ENCODE assay signal across 10 mouse cellular contexts in the genomic region with DNA sequence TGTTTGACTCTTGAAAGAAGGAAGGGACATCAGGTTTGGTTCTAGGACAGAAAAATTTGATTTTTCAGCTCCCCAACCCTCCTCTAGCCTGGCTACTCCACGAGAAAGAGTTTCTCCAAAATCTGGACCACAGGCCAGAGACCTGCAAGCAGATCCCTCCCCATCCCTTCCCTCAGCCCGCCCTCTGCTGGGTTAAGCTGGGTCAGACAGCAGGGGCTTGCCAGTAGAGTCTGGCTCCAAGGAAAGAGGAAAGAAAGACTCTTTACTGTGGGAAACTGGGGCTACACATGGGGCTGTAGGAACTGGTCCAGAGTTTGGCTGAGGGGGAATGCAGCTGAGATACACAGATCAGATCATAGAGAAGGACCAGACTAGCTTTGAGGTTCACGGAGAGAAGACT. TPM values are rescaled to one million over a fixed set of nuclear protein-coding genes. Genes with fewer than 3 reads are reported as not detected.
DNase-seq lines count a peak whose midpoint lies in the region; ATAC-seq and TF ChIP-seq lines count a peak whose summit lies in the region.
"Had no signal": no experiment of that assay in that cellular context is flagged by ENCODE, and none has a peak within 500 bp of the region (broad histone marks: within the 10 kb centered on the region; RNA-seq: fewer than 3 reads in every experiment).

No protein-coding gene starts in this region.

- H3K36me3 ChIP-seq in hindbrain, embryonic 10.5 days: no peaks in the 10 kb centered on the region
- H3K36me3 ChIP-seq in hindbrain, embryonic 13.5 days: no peaks in the 10 kb centered on the region
- no peaks in the 10 kb centered on the region for H3K36me3 ChIP-seq in neural tube, embryonic 11.5 days (ENCODE audit: control insufficient read depth, insufficient read depth, low read length)
- H3K36me3 ChIP-seq in neural tube, embryonic 15.5 days: no peaks in the 10 kb centered on the region
- H3K36me3 ChIP-seq in embryonic facial prominence, embryonic 14.5 days (ENCODE audit: control insufficient read depth, insufficient read depth, low read length): no peaks in the 10 kb centered on the region
- H3K36me3 ChIP-seq in stomach, postnatal 0 days (ENCODE audit: control insufficient read depth, insufficient read depth, low read length): no peaks in the 10 kb centered on the region
- H3K36me3 ChIP-seq: embryonic facial prominence, embryonic 12.5 days had no signal

- H3K4me2 ChIP-seq in hindbrain, embryonic 13.5 days: no peak overlapping the region
- no peak overlapping the region for H3K4me2 ChIP-seq in neural tube, embryonic 11.5 days (ENCODE audit: low read depth)
- H3K4me2 ChIP-seq in neural tube, embryonic 15.5 days: no peak overlapping the region
- H3K4me2 ChIP-seq in embryonic facial prominence, embryonic 14.5 days (ENCODE audit: low read depth, low read length): no peak overlapping the region
- H3K4me2 ChIP-seq in stomach, postnatal 0 days (replicated peaks; ENCODE audit: low read depth): no peak overlapping the region
- H3K4me2 ChIP-seq: embryonic facial prominence, embryonic 12.5 days had no signal

- no peak for ATAC-seq in hindbrain, embryonic 13.5 days (ENCODE audit: low FRiP score)
- ATAC-seq in neural tube, embryonic 11.5 days (ENCODE audit: insufficient read depth, low FRiP score, low TSS enrichment): no peak
- no peak for ATAC-seq in neural tube, embryonic 15.5 days (ENCODE audit: low FRiP score)
- ATAC-seq in embryonic facial prominence, embryonic 14.5 days (ENCODE audit: low read depth): no peak
- ATAC-seq in stomach, postnatal 0 days (ENCODE audit: low FRiP score, low TSS enrichment): no peak

- intact Hi-C loops in left cerebral cortex, postnatal 25 days (cut with DNase I): no loop called here

- no peak overlapping the region for H3K4me3 ChIP-seq in hindbrain, embryonic 10.5 days
- H3K4me3 ChIP-seq in hindbrain, embryonic 13.5 days: no peak overlapping the region
- H3K4me3 ChIP-seq in neural tube, embryonic 11.5 days (ENCODE audit: low read depth, low read length): no peak overlapping the region
- H3K4me3 ChIP-seq in neural tube, embryonic 15.5 days (replicated peaks): no peak overlapping the region
- H3K4me3 ChIP-seq in embryonic facial prominence, embryonic 14.5 days (ENCODE audit: low read depth, low read length): no peak overlapping the region
- H3K4me3 ChIP-seq in stomach, postnatal 0 days (ENCODE audit: low read depth, low read length): no peak overlapping the region
- H3K4me3 ChIP-seq: embryonic facial prominence, embryonic 12.5 days; myocyte had no signal

- TF ChIP-seq EP300 in stomach, postnatal 0 days (optimal IDR thresholded peaks at IDR 0.05): no peak

- no peak overlapping the region for H3K9ac ChIP-seq in hindbrain, embryonic 13.5 days
- H3K9ac ChIP-seq in neural tube, embryonic 11.5 days (ENCODE audit: low read length): no peak overlapping the region
- H3K9ac ChIP-seq in neural tube, embryonic 15.5 days (replicated peaks): no peak overlapping the region
- H3K9ac ChIP-seq in embryonic facial prominence, embryonic 14.5 days (ENCODE audit: low read depth, low read length): no peak overlapping the region
- no peak overlapping the region for H3K9ac ChIP-seq in stomach, postnatal 0 days (ENCODE audit: low read length)
- H3K9ac ChIP-seq: embryonic facial prominence, embryonic 12.5 days had no signal

- WGBS in hindbrain, embryonic 10.5 days: 15% methylated on average over 3 of the region's 3 CpGs
- WGBS in hindbrain, embryonic 13.5 days: 19% methylated on average over 3 of the region's 3 CpGs
- WGBS in neural tube, embryonic 11.5 days: 17% methylated on average over 3 of the region's 3 CpGs
- 23% methylated on average over 3 of the region's 3 CpGs for WGBS in neural tube, embryonic 15.5 days
- 13% methylated on average over 3 of the region's 3 CpGs for WGBS in embryonic facial prominence, embryonic 14.5 days
- 20% methylated on average over 3 of the region's 3 CpGs for WGBS in stomach, postnatal 0 days

- DNase-seq in hindbrain, embryonic 10.5 days (ENCODE audit: low spot score): peak; percentile 49
- peak; percentile 43 for DNase-seq in neural tube, embryonic 11.5 days (ENCODE audit: low spot score)
- peak; percentile 56 for DNase-seq in embryonic facial prominence, embryonic 14.5 days (ENCODE audit: low spot score)
- peak; percentile 45 for DNase-seq in stomach, postnatal 0 days (ENCODE audit: low spot score)
- no peak for DNase-seq in adrenal gland, adult (ENCODE audit: inconsistent age in 2 of 2, low spot score in 1 of 2)
- DNase-seq in left cerebral cortex, postnatal 25 days (ENCODE audit: low spot score in 2 of 2): no peak

- H3K27me3 ChIP-seq in hindbrain, embryonic 10.5 days (ENCODE audit: insufficient read depth, poor library complexity, severe bottlenecking): peaks cover 11% of the 10 kb centered on the region; the same call in 1 of the 2 replicates
- no peaks in the 10 kb centered on the region for H3K27me3 ChIP-seq in hindbrain, embryonic 13.5 days
- no peaks in the 10 kb centered on the region for H3K27me3 ChIP-seq in neural tube, embryonic 11.5 days (ENCODE audit: control insufficient read depth, insufficient read depth, low read length)
- H3K27me3 ChIP-seq in neural tube, embryonic 15.5 days (replicated peaks): no peaks in the 10 kb centered on the region
- H3K27me3 ChIP-seq in embryonic facial prominence, embryonic 14.5 days (replicated peaks; ENCODE audit: control insufficient read depth, insufficient read depth, low read length): no peaks in the 10 kb centered on the region
- no peaks in the 10 kb centered on the region for H3K27me3 ChIP-seq in stomach, postnatal 0 days (ENCODE audit: control insufficient read depth, insufficient read depth, low read length)
- H3K27me3 ChIP-seq: embryonic facial prominence, embryonic 12.5 days had no signal

- H3K4me1 ChIP-seq in hindbrain, embryonic 10.5 days (replicated peaks): peaks cover 37% of the 10 kb centered on the region
- H3K4me1 ChIP-seq in hindbrain, embryonic 13.5 days (replicated peaks): peaks cover 12% of the 10 kb centered on the region
- peaks cover 6% of the 10 kb centered on the region; the same call in 1 of the 2 replicates for H3K4me1 ChIP-seq in neural tube, embryonic 11.5 days (ENCODE audit: control insufficient read depth, insufficient read depth, low read length)
- peaks cover 9% of the 10 kb centered on the region for H3K4me1 ChIP-seq in neural tube, embryonic 15.5 days
- H3K4me1 ChIP-seq in embryonic facial prominence, embryonic 14.5 days (ENCODE audit: control insufficient read depth, insufficient read depth, low read length): 0 out of 2 replicates have a peak, but pooled peaks cover 6% of the 10 kb centered on the region
- H3K4me1 ChIP-seq in stomach, postnatal 0 days (replicated peaks; ENCODE audit: control insufficient read depth, insufficient read depth): no peaks in the 10 kb centered on the region; the same call in 1 of the 2 replicates

- no peaks in the 10 kb centered on the region for H3K9me3 ChIP-seq in hindbrain, embryonic 10.5 days
- H3K9me3 ChIP-seq in hindbrain, embryonic 13.5 days: no peaks in the 10 kb centered on the region
- H3K9me3 ChIP-seq in neural tube, embryonic 11.5 days (ENCODE audit: control insufficient read depth, low read length): no peaks in the 10 kb centered on the region
- H3K9me3 ChIP-seq in neural tube, embryonic 15.5 days (replicated peaks): no peaks in the 10 kb centered on the region
- no peaks in the 10 kb centered on the region for H3K9me3 ChIP-seq in embryonic facial prominence, embryonic 14.5 days (ENCODE audit: control insufficient read depth, low read length)
- H3K9me3 ChIP-seq in stomach, postnatal 0 days (ENCODE audit: control insufficient read depth, low read length): no peaks in the 10 kb centered on the region
- H3K9me3 ChIP-seq: embryonic facial prominence, embryonic 12.5 days had no signal

- H3K27ac ChIP-seq in hindbrain, embryonic 10.5 days: no peak overlapping the region
- no peak overlapping the region for H3K27ac ChIP-seq in hindbrain, embryonic 13.5 days
- no peak overlapping the region for H3K27ac ChIP-seq in neural tube, embryonic 11.5 days (ENCODE audit: low read depth, low read length)
- H3K27ac ChIP-seq in neural tube, embryonic 15.5 days (replicated peaks): no peak overlapping the region
- no peak overlapping the region for H3K27ac ChIP-seq in embryonic facial prominence, embryonic 14.5 days (replicated peaks; ENCODE audit: low read depth, low read length)
- no peak overlapping the region for H3K27ac ChIP-seq in stomach, postnatal 0 days (replicated peaks)
- H3K27ac ChIP-seq: embryonic facial prominence, embryonic 12.5 days had no signal

- TF ChIP-seq CTCF in stomach, postnatal 0 days (IDR thresholded peaks at IDR 0.05; ENCODE audit: low read depth): peak; percentile 70

RNA-seq across cellular contexts. Expression of a gene that starts 3.7 kb away (rescaled TPM):
- polyA plus RNA-seq in hindbrain, embryonic 10.5 days (2016; fragmentation: Nextera tagmentation; extraction: Ambion mirVana): 46.2 and 48.3 TPM in 2 replicates
- 33.7 and 33.8 TPM in 2 replicates for polyA plus RNA-seq in hindbrain, embryonic 13.5 days (2015; fragmentation: Nextera tagmentation; extraction: Ambion mirVana)
- polyA plus RNA-seq in neural tube, embryonic 11.5 days (2014; fragmentation: Nextera tagmentation; extraction: Ambion mirVana): 30.3 and 35.2 TPM in 2 replicates
- 36.2 and 39.4 TPM in 2 replicates for polyA plus RNA-seq in neural tube, embryonic 15.5 days (2015; fragmentation: Nextera tagmentation; extraction: Ambion mirVana)
- 45.1 and 48.9 TPM in 2 replicates for polyA plus RNA-seq in embryonic facial prominence, embryonic 14.5 days (2014; fragmentation: Nextera tagmentation; extraction: Ambion mirVana)
- 23.4 and 27.1 TPM in 2 replicates for polyA plus RNA-seq in stomach, postnatal 0 days (2015; fragmentation: Nextera tagmentation; extraction: Ambion mirVana)
- 10 to 100 TPM; 23.4 to 24.5 TPM for total RNA-seq in left cerebral cortex, postnatal 25 days (2021)

RNA-seq across cellular contexts. Expression of a gene that starts 15.9 kb away (rescaled TPM):
- polyA plus RNA-seq in hindbrain, embryonic 10.5 days (2016; fragmentation: Nextera tagmentation; extraction: Ambion mirVana): 17.1 and 19.4 TPM in 2 replicates
- polyA plus RNA-seq in hindbrain, embryonic 13.5 days (2015; fragmentation: Nextera tagmentation; extraction: Ambion mirVana): 14.0 and 19.2 TPM in 2 replicates
- polyA plus RNA-seq in neural tube, embryonic 11.5 days (2014; fragmentation: Nextera tagmentation; extraction: Ambion mirVana): 12.7 and 14.3 TPM in 2 replicates
- polyA plus RNA-seq in neural tube, embryonic 15.5 days (2015; fragmentation: Nextera tagmentation; extraction: Ambion mirVana): 20.0 and 24.7 TPM in 2 replicates
- polyA plus RNA-seq in embryonic facial prominence, embryonic 14.5 days (2014; fragmentation: Nextera tagmentation; extraction: Ambion mirVana): 9.5 and 11.8 TPM in 2 replicates
- polyA plus RNA-seq in stomach, postnatal 0 days (2015; fragmentation: Nextera tagmentation; extraction: Ambion mirVana): 7.5 and 8.2 TPM in 2 replicates
- total RNA-seq in left cerebral cortex, postnatal 25 days (2021): 10 to 100 TPM in 1 of 2 experiments, 1 to 10 TPM in 1; 7.6 to 10.0 TPM

RNA-seq across cellular contexts. Expression of a gene that starts 22.6 kb away (rescaled TPM):
- 0.10 and 0.16 TPM in 2 replicates for polyA plus RNA-seq in hindbrain, embryonic 10.5 days (2016; fragmentation: Nextera tagmentation; extraction: Ambion mirVana)
- 0.84 and 0.89 TPM in 2 replicates for polyA plus RNA-seq in hindbrain, embryonic 13.5 days (2015; fragmentation: Nextera tagmentation; extraction: Ambion mirVana)
- 0.11 and 0.16 TPM in 2 replicates for polyA plus RNA-seq in neural tube, embryonic 11.5 days (2014; fragmentation: Nextera tagmentation; extraction: Ambion mirVana)
- polyA plus RNA-seq in neural tube, embryonic 15.5 days (2015; fragmentation: Nextera tagmentation; extraction: Ambion mirVana): 2.3 and 2.4 TPM in 2 replicates
- polyA plus RNA-seq in embryonic facial prominence, embryonic 14.5 days (2014; fragmentation: Nextera tagmentation; extraction: Ambion mirVana): 2.9 and 3.6 TPM in 2 replicates
- 5.5 and 6.2 TPM in 2 replicates for polyA plus RNA-seq in stomach, postnatal 0 days (2015; fragmentation: Nextera tagmentation; extraction: Ambion mirVana)
- 1 to 10 TPM; 6.8 to 7.0 TPM for total RNA-seq in left cerebral cortex, postnatal 25 days (2021)

RNA-seq across cellular contexts. Expression of a gene that starts 34.9 kb away (rescaled TPM):
- 44.4 and 45.3 TPM in 2 replicates for polyA plus RNA-seq in hindbrain, embryonic 10.5 days (2016; fragmentation: Nextera tagmentation; extraction: Ambion mirVana)
- 32.5 and 36.4 TPM in 2 replicates for polyA plus RNA-seq in hindbrain, embryonic 13.5 days (2015; fragmentation: Nextera tagmentation; extraction: Ambion mirVana)
- polyA plus RNA-seq in neural tube, embryonic 11.5 days (2014; fragmentation: Nextera tagmentation; extraction: Ambion mirVana): 38.4 and 43.7 TPM in 2 replicates
- polyA plus RNA-seq in neural tube, embryonic 15.5 days (2015; fragmentation: Nextera tagmentation; extraction: Ambion mirVana): 31.5 and 35.7 TPM in 2 replicates
- polyA plus RNA-seq in embryonic facial prominence, embryonic 14.5 days (2014; fragmentation: Nextera tagmentation; extraction: Ambion mirVana): 21.0 and 25.0 TPM in 2 replicates
- 19.4 and 20.3 TPM in 2 replicates for polyA plus RNA-seq in stomach, postnatal 0 days (2015; fragmentation: Nextera tagmentation; extraction: Ambion mirVana)
- 10 to 100 TPM; 25.0 to 27.5 TPM for total RNA-seq in left cerebral cortex, postnatal 25 days (2021)

RNA-seq across cellular contexts. Expression of a gene that starts 35.0 kb away (rescaled TPM):
- polyA plus RNA-seq in hindbrain, embryonic 10.5 days (2016; fragmentation: Nextera tagmentation; extraction: Ambion mirVana): 63.8 and 64.2 TPM in 2 replicates
- 70.3 and 72.4 TPM in 2 replicates for polyA plus RNA-seq in hindbrain, embryonic 13.5 days (2015; fragmentation: Nextera tagmentation; extraction: Ambion mirVana)
- polyA plus RNA-seq in neural tube, embryonic 11.5 days (2014; fragmentation: Nextera tagmentation; extraction: Ambion mirVana): 79.6 and 81.6 TPM in 2 replicates
- 76.7 and 77.9 TPM in 2 replicates for polyA plus RNA-seq in neural tube, embryonic 15.5 days (2015; fragmentation: Nextera tagmentation; extraction: Ambion mirVana)
- 45.6 and 48.5 TPM in 2 replicates for polyA plus RNA-seq in embryonic facial prominence, embryonic 14.5 days (2014; fragmentation: Nextera tagmentation; extraction: Ambion mirVana)
- 27.3 and 28.7 TPM in 2 replicates for polyA plus RNA-seq in stomach, postnatal 0 days (2015; fragmentation: Nextera tagmentation; extraction: Ambion mirVana)
- total RNA-seq in left cerebral cortex, postnatal 25 days (2021): 10 to 100 TPM; 68.8 to 70.2 TPM

Comparison
In these comparisons a context has a peak if more than half of its experiments do, and no peak if none do; other contexts are left out.
1. DNase-seq: peak in hindbrain, embryonic 10.5 days (single experiment), neural tube, embryonic 11.5 days (single experiment), embryonic facial prominence, embryonic 14.5 days (single experiment) and stomach, postnatal 0 days (single experiment); none in adrenal gland, adult (0 of 2) and left cerebral cortex, postnatal 25 days (0 of 2).